In the genomic region with DNA sequence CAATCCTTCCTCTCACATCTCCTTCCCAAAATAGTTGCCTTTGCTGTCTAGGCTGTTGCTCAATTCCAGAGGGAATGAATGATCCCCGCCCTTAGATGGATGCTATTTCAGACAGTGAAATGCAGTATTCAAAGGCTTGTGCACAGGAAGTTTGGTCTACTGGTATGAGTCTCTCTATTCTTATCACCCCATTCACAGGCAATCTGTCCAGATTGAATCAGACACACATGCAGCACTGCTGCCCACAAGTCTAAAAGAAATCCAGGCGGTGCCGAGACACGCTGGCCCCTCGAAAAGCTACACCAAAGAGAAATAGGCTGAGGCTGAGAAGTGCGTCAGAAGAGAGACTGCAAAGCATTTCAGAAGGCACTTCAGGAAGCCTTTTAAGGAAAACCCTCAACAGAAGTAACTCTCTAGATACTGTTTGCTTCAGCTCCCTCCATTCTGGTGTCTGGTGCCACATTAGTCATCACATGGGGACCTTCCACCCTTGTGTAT, we compare ENCODE assay signal across 10 mouse cellular contexts.
A peak's percentile ranks its signal among the peaks of the same experiment; 100 is the strongest.
DNase-seq lines count a peak whose midpoint lies in the region; TF ChIP-seq lines count a peak whose summit lies in the region.
"Had no signal": no experiment of that assay in that cellular context is flagged by ENCODE, and none has a peak within 500 bp of the region (broad histone marks: within the 10 kb centered on the region; RNA-seq: fewer than 3 reads in every experiment).

No protein-coding gene starts in this region.

- H3K27ac ChIP-seq in embryonic fibroblast, embryonic 13.5 days (ENCODE audit: insufficient read depth, low read length): peak overlapping the region; percentile 93
- H3K27ac ChIP-seq in small intestine, adult 2 months (ENCODE audit: insufficient read depth, low read depth, low read length): peak overlapping the region; percentile 45
- H3K27ac ChIP-seq: liver, embryonic 15.5 days had no signal

- WGBS in small intestine, adult 2 months: 41% methylated on average over 6 of the region's 6 CpGs

- H3K4me3 ChIP-seq in embryonic fibroblast, embryonic 13.5 days (ENCODE audit: insufficient read depth, low read length): no peak overlapping the region
- H3K4me3 ChIP-seq in small intestine, adult 2 months (ENCODE audit: low read depth, low read length): no peak overlapping the region
- H3K4me3 ChIP-seq: liver, embryonic 15.5 days had no signal

- peak; percentile 23 for DNase-seq in left cerebral cortex, adult 11 months (ENCODE audit: low spot score)
- no peak for DNase-seq in left cerebral cortex, postnatal 4 days
- peak; percentile 29 to 53 for DNase-seq in left cerebral cortex, adult 18-20 months (ENCODE audit: low spot score in 2 of 2)
- DNase-seq in spleen, adult 18-20 months: no peak
- DNase-seq in ovary, adult 18-20 months (ENCODE audit: low spot score): no peak
- DNase-seq in retina, postnatal 1 day: no peak
- DNase-seq: kidney, postnatal 25 days had no signal

- intact Hi-C loops in left cerebral cortex, postnatal 4 days (cut with DNase I): no loop called here

- peaks cover 3% of the 10 kb centered on the region for H3K4me1 ChIP-seq in embryonic fibroblast, embryonic 13.5 days (ENCODE audit: control insufficient read depth, insufficient read depth, low read length)
- peaks cover 8% of the 10 kb centered on the region; the same call in 1 of the 2 replicates for H3K4me1 ChIP-seq in small intestine, adult 2 months (ENCODE audit: control insufficient read depth, insufficient read depth, insufficient read length, low read length)

- H3K36me3 ChIP-seq in small intestine, adult 2 months (ENCODE audit: control insufficient read depth, insufficient read depth, low read length): no peaks in the 10 kb centered on the region

- TF ChIP-seq POLR2A in embryonic fibroblast, embryonic 13.5 days (IDR thresholded peaks at IDR 0.05; ENCODE audit: low read depth, low read length): no peak
- no peak for TF ChIP-seq POLR2A in small intestine, adult 2 months (IDR thresholded peaks at IDR 0.05; ENCODE audit: low read depth, low read length)

- no peak for TF ChIP-seq CTCF in embryonic fibroblast, embryonic 13.5 days (IDR thresholded peaks at IDR 0.05; ENCODE audit: borderline replicate concordance, insufficient read depth, low read length)
- TF ChIP-seq CTCF in small intestine, adult 2 months (IDR thresholded peaks at IDR 0.05; ENCODE audit: extremely low read depth, insufficient read length, insufficient replicate concordance, low read depth, low read length): no peak

- H3K27me3 ChIP-seq in small intestine, adult 2 months (ENCODE audit: control insufficient read depth, insufficient read depth, low read length): no peaks in the 10 kb centered on the region
- H3K27me3 ChIP-seq: liver, embryonic 15.5 days had no signal

Comparison
In these comparisons a context has a peak if more than half of its experiments do, and no peak if none do; other contexts are left out.
1. DNase-seq: peak in left cerebral cortex, adult 11 months (single experiment) and left cerebral cortex, adult 18-20 months (2 of 2); none in left cerebral cortex, postnatal 4 days (single experiment), spleen, adult 18-20 months (0 of 2), ovary, adult 18-20 months (single experiment) and retina, postnatal 1 day (single experiment).